Mouse (Mus musculus) liver, postnatal 0 days (tissue): ENCODE measurements around the gene Hist1h2bl. TPM values are rescaled to one million over a fixed set of nuclear protein-coding genes. Genes with fewer than 3 reads are reported as not detected.
"Not testable (repeated sequence)": the region's sequence is repeated elsewhere in the genome, so short reads cannot be mapped to it uniquely, and the experiment has no call there.

ENCODE experiments used
- ATAC-seq: fragments of 200-750 bp; cut with Nextera tagmentation; 2 replicates; pipeline ENCODE4 v1.8.0; 2017; ENCODE audit warnings: mild to moderate bottlenecking, moderate library complexity
- DNase-seq: peaks from one replicate; pipeline ENCODE4 v3.0.0-alpha.2; 2016
- H3K27ac ChIP-seq: fragments of 300-500 bp; sonication (generic); 2 replicates; pipeline ENCODE4 v1.5.1; 2014; ENCODE audit warnings: antibody characterized with exemption, moderate library complexity, mild to moderate bottlenecking, low read depth
- H3K27me3 ChIP-seq: fragments of 300-500 bp; sonication (generic); 2 replicates; pipeline ENCODE4 v1.6.1; 2014; ENCODE audit warnings: low read length, control low read depth, mixed read lengths; ENCODE audit not compliant: insufficient read depth
- H3K36me3 ChIP-seq: fragments of 300-500 bp; sonication (generic); replicated peaks from 2 replicates; pipeline ENCODE4 v1.6.1; 2014; ENCODE audit warnings: mild to moderate bottlenecking, control low read depth, low read length, moderate library complexity, mixed read lengths; ENCODE audit not compliant: insufficient read depth
- H3K4me1 ChIP-seq: fragments of 300-500 bp; sonication (generic); 2 replicates; pipeline ENCODE4 v1.6.1; 2014; ENCODE audit warnings: antibody characterized with exemption, mild to moderate bottlenecking, control low read depth; ENCODE audit not compliant: insufficient read depth
- H3K4me2 ChIP-seq: fragments of 300-500 bp; sonication (generic); 2 replicates; pipeline ENCODE4 v1.6.1; 2014; ENCODE audit warnings: low read depth, mild to moderate bottlenecking, low read length, moderate library complexity, mixed read lengths
- H3K4me3 ChIP-seq: fragments of 300-500 bp; sonication (generic); 2 replicates; pipeline ENCODE4 v1.5.1; 2014; ENCODE audit warnings: low read depth, low read length
- H3K9ac ChIP-seq: fragments of 300-500 bp; sonication (generic); replicated peaks from 2 replicates; pipeline ENCODE4 v1.6.1; 2014; ENCODE audit warnings: mild to moderate bottlenecking, moderate library complexity
- H3K9me3 ChIP-seq: fragments of 300-500 bp; sonication (generic); 2 replicates; pipeline ENCODE4 v1.6.1; 2016; ENCODE audit warnings: mild to moderate bottlenecking, control low read depth, low read length, mixed read lengths
- CTCF ChIP-seq: sonication (generic); IDR thresholded peaks from 2 replicates; pipeline ENCODE4 v1.5.1; 2016; ENCODE audit warnings: antibody characterized with exemption, low read depth
- EP300 ChIP-seq: IDR thresholded peaks from 2 replicates; pipeline ENCODE4 v1.6.1; 2016; ENCODE audit warnings: antibody characterized with exemption, low read depth, mild to moderate bottlenecking
- WGBS: fragments of 180-500 bp; shearing (Covaris S2); extraction: QIAGEN DNeasy Blood & Tissue Kit; methylation state at CpG from one replicate; pipeline ENCODE4 v1.1.7; 2014; ENCODE audit not compliant: insufficient replicate concordance; 5-methylcytosine and 5-hydroxymethylcytosine counted together
- polyA plus RNA-seq: library from polyadenylated mRNA; unstranded; fragments of >200 nt; fragmentation: Nextera tagmentation; extraction: Ambion mirVana; gene quantifications from 2 replicates; pipeline ENCODE4 v1.2.1, GENCODE M21; 2015

Hist1h2bl gene
- polyA plus RNA-seq, 1 experiment from 2014 or later, result 1.9 TPM

- 41% methylated on average over 5 of the region's 5 CpGs for WGBS
Observed at GRCm38 (mm10) chr13:21722993-21723836, 7.3 kb upstream of the Hist1h2bl start.

GRCm38 (mm10) chr13:21722373-21722925 is 6.5 kb upstream of the Hist1h2bl start:
- Histone ChIP-seq H3K4me1 (peaks cover 8% of the 10 kb centered on the region), H3K27ac (peak overlapping the region; percentile 93), H3K9ac (peak overlapping the region; percentile 64), H3K36me3 (no peaks in the 10 kb centered on the region), H3K9me3 (no peaks in the 10 kb centered on the region), H3K4me3 (peak overlapping the region; percentile 43), H3K4me2 (peak overlapping the region; percentile 63), H3K27me3 (no peaks in the 10 kb centered on the region)
- DNase-seq (no peak), ATAC-seq (peak; percentile 12)
- TF ChIP-seq CTCF, result no peak
- peak; percentile 9 for TF ChIP-seq EP300
- 2% methylated on average over 11 of the region's 11 CpGs for WGBS

More at GRCm38 (mm10) chr13:21722993-21723836, 7.3 kb upstream of the Hist1h2bl start:
- H3K4me2 ChIP-seq, result peak overlapping the region; percentile 63
- H3K9ac ChIP-seq, result peak overlapping the region; percentile 64
- ATAC-seq (no peak), DNase-seq (no peak)
- peak overlapping the region; percentile 43 for H3K4me3 ChIP-seq
- H3K4me1 ChIP-seq, result peaks cover 4% of the 10 kb centered on the region
- H3K27ac ChIP-seq, result peak overlapping the region; percentile 93
- H3K27me3 ChIP-seq, result no peaks in the 10 kb centered on the region
- no peaks in the 10 kb centered on the region for H3K9me3 ChIP-seq
- TF ChIP-seq CTCF (peak; percentile 36), EP300 (no peak)
- no peaks in the 10 kb centered on the region for H3K36me3 ChIP-seq

- peak within 1 kb of the TSS; percentile 64 for H3K9ac ChIP-seq
Observed at GRCm38 (mm10) chr13:21721757-21722372, 5.9 kb upstream of the Hist1h2bl start, which contains the start of gene Hist1h2bm. TSS of gene Hist1h2bm (plus strand) at chr13:21722044.

GRCm38 (mm10) chr13:21721107-21721756 is 5.3 kb upstream of the Hist1h2bl start:
- WGBS, result 2% methylated on average over 19 of the region's 44 CpGs
- H3K4me2 ChIP-seq, result peak overlapping the region; percentile 63
- DNase-seq (peak; percentile 38), ATAC-seq (peak; percentile 40)
- H3K27ac ChIP-seq, result peak overlapping the region; percentile 93
- H3K9me3 ChIP-seq, H3K27me3 ChIP-seq, H3K36me3 ChIP-seq: not testable (repeated sequence)
- H3K9ac ChIP-seq, result peak overlapping the region; percentile 56
- peak overlapping the region; percentile 43 for H3K4me3 ChIP-seq
- 0 out of 2 replicates have a peak, but pooled peaks have one; percentile 20 for TF ChIP-seq CTCF
- H3K4me1 ChIP-seq, result peaks cover 11% of the 10 kb centered on the region

More at GRCm38 (mm10) chr13:21721757-21722372, 5.9 kb upstream of the Hist1h2bl start, which contains the start of gene Hist1h2bm:
- Histone ChIP-seq H3K4me3 (peak within 1 kb of the TSS; percentile 43), H3K4me2 (peak within 1 kb of the TSS; percentile 63), H3K4me1 (peaks cover 10% of the 10 kb centered on the region), H3K27ac (peak within 1 kb of the TSS; percentile 93)
- H3K27me3 ChIP-seq, H3K9me3 ChIP-seq, H3K36me3 ChIP-seq: not testable (repeated sequence)
- peak; percentile 91 for ATAC-seq
- WGBS, result under 1% methylated on average over 35 of the region's 37 CpGs
- DNase-seq, result peak; percentile 78

- Histone ChIP-seq H3K9ac (peak overlapping the region; percentile 79), H3K27me3 (no peaks in the 10 kb centered on the region), H3K4me3 (peak overlapping the region; percentile 45), H3K36me3 (no peaks in the 10 kb centered on the region), H3K27ac (peak overlapping the region; percentile 93), H3K4me2 (peak overlapping the region; percentile 73), H3K4me1 (peaks cover 18% of the 10 kb centered on the region), H3K9me3 (no peaks in the 10 kb centered on the region)
- no peak for TF ChIP-seq EP300
- ATAC-seq (no peak), DNase-seq (no peak)
- WGBS, result 68% methylated on average over 4 of the region's 4 CpGs
Observed at GRCm38 (mm10) chr13:21718381-21719080, 2.6 kb upstream of the Hist1h2bl start.
